Mouse (Mus musculus) heart, embryonic 10.5 days (tissue): ENCODE measurements at regions not wholly inside any gene's neighbourhood (a gene's known extent, or its start where the extent isn't known, plus 50 kb on each side); places are given as distances from the start of the nearest gene placed in this dataset. TPM values are rescaled to one million over a fixed set of nuclear protein-coding genes. Genes with fewer than 3 reads are reported as not detected.

Experiments used
- DNase-seq: peaks from one replicate; pipeline ENCODE4 v3.0.0-alpha.2; 2017; ENCODE audit warnings: low spot score
- H3K27ac ChIP-seq: fragments of 300-500 bp; sonication (generic); 2 replicates; pipeline ENCODE4 v1.5.1; 2016; ENCODE audit warnings: mild to moderate bottlenecking
- H3K27me3 ChIP-seq: fragments of 300-500 bp; sonication (generic); 2 replicates; pipeline ENCODE4 v1.6.1; 2016; ENCODE audit warnings: mild to moderate bottlenecking; ENCODE audit not compliant: poor library complexity, insufficient read depth, severe bottlenecking
- H3K36me3 ChIP-seq: fragments of 300-500 bp; sonication (generic); 2 replicates; pipeline ENCODE4 v1.6.1; 2016; ENCODE audit warnings: mild to moderate bottlenecking, moderate library complexity
- H3K4me1 ChIP-seq: fragments of 300-500 bp; sonication (generic); 2 replicates; pipeline ENCODE4 v1.6.1; 2016; ENCODE audit warnings: mild to moderate bottlenecking
- H3K4me3 ChIP-seq: fragments of 300-500 bp; sonication (generic); 2 replicates; pipeline ENCODE4 v1.5.1; 2016; ENCODE audit warnings: mild to moderate bottlenecking, moderate library complexity
- H3K9me3 ChIP-seq: fragments of 300-500 bp; sonication (generic); 2 replicates; pipeline ENCODE4 v1.6.1; 2016; ENCODE audit warnings: mild to moderate bottlenecking, moderate library complexity
- WGBS: fragments of 180-500 bp; shearing (Covaris S2); methylation state at CpG from one replicate; pipeline ENCODE4 v1.1.7; 2016; 5-methylcytosine and 5-hydroxymethylcytosine counted together
- microRNA-seq: library from miRNA; unstranded; fragments of <30 nt; microRNA quantifications from one replicate; pipeline ENCODE4, GENCODE M21; 2017

GRCm38 (mm10) chrX:12822777-12823176, 60.9 kb upstream of the Med14 start:
- 78% methylated on average over 10 of the region's 10 CpGs for WGBS
- Histone ChIP-seq H3K36me3 (no peaks in the 10 kb centered on the region), H3K27me3 (peaks cover 4% of the 10 kb centered on the region; the same call in 1 of the 2 replicates), H3K4me1 (peaks cover 5% of the 10 kb centered on the region; the same call in 1 of the 2 replicates), H3K4me3 (no peak overlapping the region), H3K27ac (no peak overlapping the region), H3K9me3 (no peaks in the 10 kb centered on the region)
- DNase-seq = no peak

DNA sequence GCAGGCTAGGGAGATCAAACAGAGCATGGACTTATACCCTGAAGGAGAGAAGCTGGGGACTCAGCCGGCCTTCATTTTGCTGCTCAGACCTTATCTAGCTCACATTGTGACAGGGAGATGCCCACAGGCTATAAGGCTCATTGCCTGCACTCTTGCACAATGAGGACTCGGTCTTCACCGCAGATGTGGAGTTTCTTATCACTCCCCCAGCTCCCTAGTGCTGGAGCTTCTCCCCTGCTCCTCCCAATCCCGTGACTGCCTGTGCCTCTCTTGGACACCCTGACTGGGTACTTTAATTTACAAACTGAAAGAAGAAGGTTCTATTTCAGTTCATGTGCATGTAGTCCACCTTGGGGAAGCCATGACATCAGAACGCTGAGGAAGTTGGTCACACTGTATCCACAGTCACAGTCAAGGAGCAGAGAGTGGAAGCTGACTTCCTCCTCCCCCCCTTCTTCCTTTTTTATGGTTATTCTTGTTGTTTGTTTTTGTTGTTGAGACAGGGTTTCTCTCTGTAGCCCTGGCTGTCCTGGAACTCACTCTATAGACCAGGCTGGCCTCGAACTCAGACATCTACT, 51.3 kb upstream of the Med14 start:
- no peak for DNase-seq
- Histone ChIP-seq H3K4me1 (no peaks in the 10 kb centered on the region), H3K27me3 (no peaks in the 10 kb centered on the region), H3K36me3 (no peaks in the 10 kb centered on the region), H3K27ac (no peak overlapping the region), H3K4me3 (no peak overlapping the region), H3K9me3 (no peaks in the 10 kb centered on the region)
- 61% methylated on average over 6 of the region's 6 CpGs for WGBS

Small RNA genes lying in the stretch of these regions (microRNA-seq; reads per million reads assigned to microRNA genes)
- gene Gm25063 = not detected
